Mouse (Mus musculus) intestine, postnatal 0 days (tissue): ENCODE measurements at regions not wholly inside any gene's neighbourhood (a gene's known extent, or its start where the extent isn't known, plus 50 kb on each side); places are given as distances from the start of the nearest gene placed in this dataset.
A peak's percentile ranks its signal among the peaks of the same experiment; 100 is the strongest.

Experiments
- ATAC-seq: fragments of 200-750 bp; cut with Nextera tagmentation; 2 replicates; pipeline ENCODE4 v1.8.0; 2017; ENCODE audit warnings: mild to moderate bottlenecking, moderate TSS enrichment, moderate library complexity
- H3K27ac ChIP-seq: fragments of 300-500 bp; sonication (generic); 2 replicates; pipeline ENCODE4 v1.5.1; 2014; ENCODE audit warnings: mild to moderate bottlenecking, low read depth, low read length, moderate library complexity
- H3K27me3 ChIP-seq: fragments of 300-500 bp; sonication (generic); replicated peaks from 2 replicates; pipeline ENCODE4 v1.6.1; 2014; ENCODE audit warnings: low read length, mixed read lengths; ENCODE audit not compliant: control insufficient read depth, insufficient read depth
- H3K36me3 ChIP-seq: fragments of 300-500 bp; sonication (generic); 2 replicates; pipeline ENCODE4 v1.6.1; 2014; ENCODE audit warnings: mild to moderate bottlenecking, moderate library complexity; ENCODE audit not compliant: control insufficient read depth, insufficient read depth
- H3K4me1 ChIP-seq: fragments of 300-500 bp; sonication (generic); replicated peaks from 2 replicates; pipeline ENCODE4 v1.6.1; 2014; ENCODE audit warnings: antibody characterized with exemption, low read length, mixed read lengths; ENCODE audit not compliant: control insufficient read depth, insufficient read depth
- H3K4me2 ChIP-seq: fragments of 300-500 bp; sonication (generic); replicated peaks from 2 replicates; pipeline ENCODE4 v1.6.1; 2014; ENCODE audit warnings: low read depth, mild to moderate bottlenecking, moderate library complexity
- H3K4me3 ChIP-seq: fragments of 300-500 bp; sonication (generic); 2 replicates; pipeline ENCODE4 v1.5.1; 2014; ENCODE audit warnings: low read depth, low read length
- H3K9ac ChIP-seq: fragments of 300-500 bp; sonication (generic); 2 replicates; pipeline ENCODE4 v1.6.1; 2014; ENCODE audit warnings: mild to moderate bottlenecking, low read depth, low read length
- H3K9me3 ChIP-seq: fragments of 300-500 bp; sonication (generic); 2 replicates; pipeline ENCODE4 v1.6.1; 2016; ENCODE audit warnings: mixed run types; ENCODE audit not compliant: control insufficient read depth
- CTCF ChIP-seq: sonication (generic); IDR thresholded peaks from 2 replicates; pipeline ENCODE4 v1.5.1; 2016; ENCODE audit warnings: low read depth, mild to moderate bottlenecking, control low read depth, antibody characterized with exemption, moderate library complexity
- WGBS: fragments of 180-500 bp; shearing (Covaris S2); extraction: QIAGEN DNeasy Blood & Tissue Kit; methylation state at CpG from one replicate; pipeline ENCODE4 v1.1.7; 2014; 5-methylcytosine and 5-hydroxymethylcytosine counted together

- Histone ChIP-seq H3K27me3 (no peaks in the 10 kb centered on the region), H3K4me3 (no peak overlapping the region), H3K36me3 (no peaks in the 10 kb centered on the region), H3K9me3 (no peaks in the 10 kb centered on the region), H3K4me1 (no peaks in the 10 kb centered on the region), H3K4me2 (no peak overlapping the region), H3K27ac (no peak overlapping the region), H3K9ac (no peak overlapping the region)
- 33% methylated on average over 3 of the region's 3 CpGs for WGBS
- no peak for ATAC-seq
- no peak for TF ChIP-seq CTCF
Measured at GRCm38 (mm10) chr14:67170248-67170647, 1161.2 kb upstream of the Gulo start.

- H3K27ac ChIP-seq, result no peak overlapping the region
Measured at GRCm38 (mm10) chr14:67169201-67169600, 1160.2 kb upstream of the Gulo start.

GRCm38 (mm10) chr14:67159996-67160395 is 1151.0 kb upstream of the Gulo start:
- no peak for TF ChIP-seq CTCF
- Histone ChIP-seq H3K4me2 (no peak overlapping the region), H3K27me3 (no peaks in the 10 kb centered on the region), H3K4me1 (0 out of 2 replicates have a peak, but pooled peaks cover 3% of the 10 kb centered on the region), H3K4me3 (no peak overlapping the region), H3K9me3 (0 out of 2 replicates have a peak, but pooled peaks cover 3% of the 10 kb centered on the region), H3K36me3 (no peaks in the 10 kb centered on the region), H3K27ac (no peak overlapping the region), H3K9ac (no peak overlapping the region)
- WGBS, result 82% methylated on average over 10 of the region's 10 CpGs
- ATAC-seq, result no peak

More at GRCm38 (mm10) chr14:67169201-67169600, 1160.2 kb upstream of the Gulo start:
- Histone ChIP-seq H3K9me3 (0 out of 2 replicates have a peak, but pooled peaks cover 3% of the 10 kb centered on the region), H3K9ac (no peak overlapping the region), H3K4me2 (no peak overlapping the region), H3K4me3 (no peak overlapping the region), H3K36me3 (no peaks in the 10 kb centered on the region), H3K27me3 (no peaks in the 10 kb centered on the region), H3K4me1 (no peaks in the 10 kb centered on the region)
- no peak for ATAC-seq
- WGBS, result 57% methylated on average over 1 of the region's 1 CpGs
- TF ChIP-seq CTCF, result no peak

GRCm38 (mm10) chr14:67158867-67159266 is 1149.9 kb upstream of the Gulo start:
- H3K27me3 ChIP-seq, result no peaks in the 10 kb centered on the region
- no peaks in the 10 kb centered on the region for H3K36me3 ChIP-seq
- no peak overlapping the region for H3K9ac ChIP-seq
- H3K4me3 ChIP-seq, result no peak overlapping the region
- no peak for TF ChIP-seq CTCF
- 27% methylated on average over 9 of the region's 9 CpGs for WGBS
- H3K27ac ChIP-seq, result no peak overlapping the region
- ATAC-seq, result peak; percentile 95
- no peaks in the 10 kb centered on the region for H3K9me3 ChIP-seq
- H3K4me1 ChIP-seq, result 0 out of 2 replicates have a peak, but pooled peaks cover 3% of the 10 kb centered on the region
- no peak overlapping the region for H3K4me2 ChIP-seq

- Histone ChIP-seq H3K27me3 (no peaks in the 10 kb centered on the region), H3K4me1 (0 out of 2 replicates have a peak, but pooled peaks cover 3% of the 10 kb centered on the region), H3K4me2 (no peak overlapping the region), H3K9ac (no peak overlapping the region), H3K9me3 (no peaks in the 10 kb centered on the region), H3K4me3 (no peak overlapping the region), H3K27ac (no peak overlapping the region), H3K36me3 (no peaks in the 10 kb centered on the region)
- no peak for ATAC-seq
- TF ChIP-seq CTCF, result no peak
- WGBS, result 72% methylated on average over 8 of the region's 8 CpGs
Measured at GRCm38 (mm10) chr14:67156366-67156765, 1147.4 kb upstream of the Gulo start.

GRCm38 (mm10) chr14:67153621-67154020 is 1144.6 kb upstream of the Gulo start:
- WGBS, result 44% methylated on average over 3 of the region's 3 CpGs
- Histone ChIP-seq H3K4me1 (no peaks in the 10 kb centered on the region), H3K9me3 (no peaks in the 10 kb centered on the region), H3K4me2 (no peak overlapping the region), H3K27me3 (no peaks in the 10 kb centered on the region), H3K36me3 (no peaks in the 10 kb centered on the region), H3K9ac (no peak overlapping the region), H3K4me3 (no peak overlapping the region), H3K27ac (no peak overlapping the region)
- TF ChIP-seq CTCF, result no peak
- no peak for ATAC-seq

GRCm38 (mm10) chr14:67149961-67150471 is 1141.0 kb upstream of the Gulo start:
- WGBS, result 56% methylated on average over 7 of the region's 7 CpGs
- Histone ChIP-seq H3K27me3 (no peaks in the 10 kb centered on the region), H3K36me3 (no peaks in the 10 kb centered on the region), H3K9ac (no peak overlapping the region), H3K4me3 (no peak overlapping the region), H3K4me2 (no peak overlapping the region), H3K4me1 (no peaks in the 10 kb centered on the region), H3K9me3 (no peaks in the 10 kb centered on the region), H3K27ac (no peak overlapping the region)
- peak; percentile 62 for TF ChIP-seq CTCF
- no peak for ATAC-seq
